Mouse (Mus musculus) forebrain, embryonic 12.5 days (tissue): ENCODE measurements around the gene Hnrnpf. TPM values are rescaled to one million over a fixed set of nuclear protein-coding genes. Genes with fewer than 3 reads are reported as not detected.

Experiments used
- ATAC-seq: fragments of 200-750 bp; cut with Nextera tagmentation; 2 replicates; pipeline ENCODE4 v1.8.0; 2017; ENCODE audit warnings: moderate TSS enrichment; ENCODE audit not compliant: low FRiP score
- H3K27ac ChIP-seq: fragments of 300-500 bp; sonication (generic); 2 replicates; pipeline ENCODE4 v1.5.1; 2016; ENCODE audit warnings: mild to moderate bottlenecking
- H3K27me3 ChIP-seq: fragments of 300-500 bp; sonication (generic); 2 replicates; pipeline ENCODE4 v1.6.1; 2016; ENCODE audit warnings: mild to moderate bottlenecking
- H3K36me3 ChIP-seq: fragments of 300-500 bp; sonication (generic); replicated peaks from 2 replicates; pipeline ENCODE4 v1.6.1; 2016; ENCODE audit warnings: mild to moderate bottlenecking
- H3K4me1 ChIP-seq: fragments of 300-500 bp; sonication (generic); 2 replicates; pipeline ENCODE4 v1.6.1; 2016
- H3K4me2 ChIP-seq: fragments of 300-500 bp; sonication (generic); 2 replicates; pipeline ENCODE4 v1.6.1; 2016; ENCODE audit warnings: mild to moderate bottlenecking, moderate library complexity
- H3K4me3 ChIP-seq: fragments of 300-500 bp; sonication (generic); replicated peaks from 2 replicates; pipeline ENCODE4 v1.5.1; 2016; ENCODE audit warnings: mild to moderate bottlenecking
- H3K9ac ChIP-seq: fragments of 300-500 bp; sonication (generic); 2 replicates; pipeline ENCODE4 v1.6.1; 2016; ENCODE audit warnings: mild to moderate bottlenecking
- H3K9me3 ChIP-seq: fragments of 300-500 bp; sonication (generic); 2 replicates; pipeline ENCODE4 v1.6.1; 2016
- WGBS: fragments of 180-500 bp; shearing (Covaris S2); methylation state at CpG from one replicate; pipeline ENCODE4 v1.1.7; 2016; 5-methylcytosine and 5-hydroxymethylcytosine counted together
- polyA plus RNA-seq: library from polyadenylated mRNA; unstranded; fragments of >200 nt; fragmentation: Nextera tagmentation; extraction: Ambion mirVana; gene quantifications from 2 replicates; pipeline ENCODE4 v1.2.1, GENCODE M21; 2016

Gene Hnrnpf
- polyA plus RNA-seq, 1 experiment from 2014 or later: 624 TPM

DNA sequence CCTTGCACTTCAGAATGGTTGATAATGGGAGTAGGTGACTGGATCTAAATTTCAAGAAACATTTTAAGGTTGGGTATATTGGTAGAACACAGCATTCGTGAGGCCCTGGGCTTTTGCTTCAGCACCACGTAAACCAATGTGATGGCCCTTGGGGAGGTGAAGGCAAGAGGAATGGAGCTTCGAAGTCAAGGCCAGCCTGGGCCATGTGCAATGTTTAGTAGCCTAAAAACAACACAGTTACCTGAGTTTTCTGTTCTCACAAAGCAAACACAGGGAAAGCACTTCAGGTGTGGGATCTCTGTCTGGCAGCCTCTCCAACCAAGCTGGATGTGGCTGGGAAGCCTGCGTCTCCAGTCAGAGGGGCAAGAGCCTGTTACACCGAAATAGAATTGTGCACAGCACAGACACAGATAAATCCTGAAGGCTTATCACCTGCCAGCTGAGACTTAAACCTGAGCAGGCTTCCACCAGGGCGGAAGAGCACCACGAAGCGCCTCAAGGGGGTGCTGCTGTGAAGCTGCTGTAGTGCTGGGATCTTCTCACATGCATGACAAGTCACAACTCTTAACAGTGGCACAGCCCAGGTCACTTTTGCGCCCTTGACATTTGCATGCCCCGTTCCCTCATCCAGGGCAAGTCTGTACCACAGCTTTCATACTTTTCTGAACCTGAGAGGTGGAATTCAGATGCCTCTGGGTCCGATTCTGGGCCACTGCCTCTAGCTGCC lies 32.4 kb downstream of the Hnrnpf start:
- whole genome bisulfite sequencing: 58% methylated on average over 11 of the region's 11 CpGs
- no peak overlapping the region for H3K27ac ChIP-seq
- H3K4me2 ChIP-seq: no peak overlapping the region
- H3K4me3 ChIP-seq: no peak overlapping the region
- no peaks in the 10 kb centered on the region for H3K9me3 ChIP-seq
- H3K36me3 ChIP-seq: peaks cover 25% of the 10 kb centered on the region
- H3K27me3 ChIP-seq: no peaks in the 10 kb centered on the region
- no peaks in the 10 kb centered on the region for H3K4me1 ChIP-seq
- H3K9ac ChIP-seq: no peak overlapping the region
- no peak for ATAC-seq

DNA sequence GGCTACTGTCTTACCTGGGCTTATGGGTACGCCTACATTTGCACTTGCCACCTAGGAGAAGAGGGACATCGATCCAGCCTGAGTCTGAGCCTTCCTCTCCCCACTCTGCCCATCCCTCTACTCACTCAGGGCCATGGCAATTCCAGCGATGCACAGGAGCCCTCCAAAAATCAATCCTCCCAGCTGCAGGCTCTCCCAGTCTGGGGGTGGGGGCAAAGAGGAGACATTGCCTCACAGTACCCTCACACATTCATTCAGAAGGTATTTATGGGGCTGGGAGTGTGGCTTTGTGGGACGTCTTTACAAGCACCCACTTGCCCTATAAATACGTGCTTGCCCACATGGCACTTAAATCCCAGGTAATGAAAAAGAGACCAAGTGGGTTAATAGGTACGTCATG lies 34.2 kb downstream of the Hnrnpf start:
- Histone ChIP-seq H3K4me1 (no peaks in the 10 kb centered on the region), H3K36me3 (peaks cover 9% of the 10 kb centered on the region), H3K27me3 (no peaks in the 10 kb centered on the region), H3K27ac (no peak overlapping the region), H3K4me3 (no peak overlapping the region), H3K9ac (no peak overlapping the region), H3K9me3 (no peaks in the 10 kb centered on the region), H3K4me2 (no peak overlapping the region)
- ATAC-seq: no peak
- WGBS: 91% methylated on average over 6 of the region's 6 CpGs

DNA sequence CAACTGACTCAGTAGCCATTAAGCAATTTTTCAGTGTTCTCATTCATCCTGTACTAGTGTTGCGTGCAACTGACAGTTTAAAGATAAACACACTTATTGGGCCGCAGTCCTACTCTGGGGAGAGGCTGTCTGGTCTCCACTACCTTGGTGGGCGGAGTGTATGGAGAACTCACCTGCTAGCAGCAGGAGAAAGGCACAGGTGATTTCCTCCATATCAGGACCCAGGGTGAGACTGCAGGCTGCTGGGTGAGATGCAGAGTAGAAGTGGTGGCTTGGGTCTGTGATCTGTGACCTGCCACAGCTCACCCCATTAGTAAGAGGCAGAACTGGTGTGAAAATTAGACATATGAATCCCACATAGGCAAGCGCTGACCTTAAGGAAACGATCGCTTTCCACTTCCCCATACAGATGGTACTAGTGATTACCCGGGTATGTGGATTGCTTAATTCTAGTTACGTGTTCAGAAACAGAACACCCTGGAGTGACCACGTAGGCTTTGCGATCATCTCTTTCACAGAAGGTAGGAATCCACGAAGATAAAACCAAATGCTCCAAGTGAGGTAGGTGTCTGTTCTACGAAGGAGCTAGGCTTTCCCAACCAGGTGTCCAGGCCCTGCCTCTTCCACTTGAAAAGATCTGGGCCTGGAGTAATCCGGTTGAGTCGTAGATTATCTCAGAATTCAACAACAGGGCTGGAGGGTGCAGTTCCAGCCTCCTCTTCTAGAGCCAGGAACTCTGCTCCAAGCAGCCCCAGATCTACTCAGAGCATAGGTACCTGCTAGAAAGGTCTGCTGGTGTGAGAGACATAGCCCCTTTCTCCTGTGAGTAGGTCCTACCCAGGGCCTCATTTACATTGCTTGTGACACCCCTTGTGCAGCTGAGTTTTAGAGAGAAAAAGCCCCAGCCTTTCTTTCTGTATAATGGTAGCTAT lies 35.8 kb downstream of the Hnrnpf start:
- H3K27me3 ChIP-seq: no peaks in the 10 kb centered on the region
- H3K9ac ChIP-seq: no peak overlapping the region
- no peak for ATAC-seq
- no peak overlapping the region for H3K27ac ChIP-seq
- H3K4me1 ChIP-seq: no peaks in the 10 kb centered on the region
- H3K4me2 ChIP-seq: no peak overlapping the region
- H3K9me3 ChIP-seq: no peaks in the 10 kb centered on the region
- WGBS: 91% methylated on average over 14 of the region's 14 CpGs
- no peak overlapping the region for H3K4me3 ChIP-seq
- no peaks in the 10 kb centered on the region for H3K36me3 ChIP-seq

DNA sequence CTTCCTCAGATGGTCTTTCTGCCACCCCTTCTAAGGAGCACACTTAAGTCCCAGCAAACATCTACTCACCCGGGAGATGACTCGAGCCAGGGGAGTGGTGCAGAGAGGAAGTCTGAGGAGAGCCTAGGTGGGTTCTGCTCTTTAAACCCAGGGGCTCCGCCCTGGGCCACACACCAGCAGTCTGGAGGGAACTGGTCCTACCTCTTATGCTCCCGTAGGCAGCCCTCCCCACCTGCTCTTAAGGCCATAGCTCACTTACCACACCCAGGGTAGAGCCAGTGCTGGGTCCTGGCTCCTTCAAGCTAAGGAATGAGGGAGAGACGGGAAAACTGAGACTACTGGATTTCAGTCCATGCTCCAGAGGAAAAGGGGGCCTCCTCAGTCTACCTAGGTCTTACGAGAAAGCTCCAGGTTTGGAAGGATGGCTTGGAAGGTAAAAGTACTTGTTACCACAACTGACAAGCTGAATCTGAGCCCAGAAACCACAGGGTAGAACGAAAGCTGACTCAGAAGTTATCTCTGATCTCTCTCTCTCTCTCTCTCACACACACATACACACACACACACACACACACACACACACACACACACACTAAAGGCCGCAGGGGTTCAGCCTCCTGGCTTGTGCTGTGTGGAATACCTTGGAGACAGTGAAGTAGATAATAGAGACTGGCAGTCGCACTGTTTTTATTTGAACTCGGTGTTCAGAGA lies 37.3 kb downstream of the Hnrnpf start, which contains the start of gene Fxyd4:
TSS of gene Fxyd4 (minus strand) at position 471 of the 711 bp plus-strand sequence.
- Histone ChIP-seq H3K36me3 (no peaks in the 10 kb centered on the region), H3K4me1 (no peaks in the 10 kb centered on the region), H3K4me3 (no peak within 1 kb of the TSS), H3K4me2 (no peak within 1 kb of the TSS), H3K9ac (no peak within 1 kb of the TSS), H3K27me3 (no peaks in the 10 kb centered on the region), H3K27ac (no peak within 1 kb of the TSS), H3K9me3 (no peaks in the 10 kb centered on the region)
- ATAC-seq: no peak
- 81% methylated on average over 10 of the region's 10 CpGs for WGBS

DNA sequence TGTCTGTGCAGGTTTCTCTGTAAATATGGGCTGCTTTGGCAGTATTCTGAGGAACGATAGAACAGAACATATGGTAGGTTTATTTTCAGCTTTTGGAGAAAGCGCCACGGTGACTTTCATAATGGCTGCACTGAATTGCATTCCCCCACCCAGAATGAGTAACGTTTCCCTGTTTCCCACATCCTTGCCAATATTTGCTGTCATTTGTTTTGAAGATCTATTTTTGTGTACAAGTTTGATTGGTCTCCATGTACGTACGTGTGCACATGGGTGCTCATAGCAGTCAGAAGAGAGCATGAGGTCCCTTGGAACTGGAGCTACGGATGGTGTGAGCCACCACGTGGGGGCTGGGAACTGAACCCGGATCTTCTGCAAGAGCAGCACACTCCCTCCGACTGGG lies 38.8 kb downstream of the Hnrnpf start:
- ATAC-seq: no peak
- Histone ChIP-seq H3K9ac (no peak overlapping the region), H3K27me3 (no peaks in the 10 kb centered on the region), H3K36me3 (no peaks in the 10 kb centered on the region), H3K27ac (no peak overlapping the region), H3K4me2 (no peak overlapping the region), H3K4me1 (no peaks in the 10 kb centered on the region), H3K4me3 (no peak overlapping the region), H3K9me3 (no peaks in the 10 kb centered on the region)
- WGBS: 95% methylated on average over 10 of the region's 10 CpGs

DNA sequence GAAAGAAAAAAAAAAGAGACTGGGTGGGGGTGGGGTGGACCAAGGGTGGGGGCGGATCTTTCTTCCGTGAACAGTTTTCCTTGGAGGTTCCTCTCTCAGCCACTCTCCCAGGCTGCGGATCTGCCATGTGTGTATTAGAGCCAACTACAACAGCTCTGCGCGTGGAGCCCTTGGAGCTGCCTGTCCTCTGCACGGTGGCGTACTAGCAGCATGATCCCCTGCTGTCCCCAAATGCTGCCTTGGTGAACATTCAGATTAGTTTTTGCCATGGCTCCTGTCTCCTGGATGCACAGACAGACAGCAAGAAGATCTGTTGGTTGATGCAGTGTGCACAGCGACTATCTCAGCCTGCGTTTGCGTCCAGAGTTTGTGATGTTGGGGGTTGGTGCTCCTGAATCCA lies 42.6 kb downstream of the Hnrnpf start:
- WGBS: 77% methylated on average over 10 of the region's 10 CpGs
- H3K27ac ChIP-seq: no peak overlapping the region
- no peak overlapping the region for H3K4me3 ChIP-seq
- H3K4me2 ChIP-seq: no peak overlapping the region
- no peaks in the 10 kb centered on the region for H3K4me1 ChIP-seq
- no peak for ATAC-seq
- H3K36me3 ChIP-seq: no peaks in the 10 kb centered on the region
- H3K27me3 ChIP-seq: no peaks in the 10 kb centered on the region
- no peaks in the 10 kb centered on the region for H3K9me3 ChIP-seq
- H3K9ac ChIP-seq: no peak overlapping the region

DNA sequence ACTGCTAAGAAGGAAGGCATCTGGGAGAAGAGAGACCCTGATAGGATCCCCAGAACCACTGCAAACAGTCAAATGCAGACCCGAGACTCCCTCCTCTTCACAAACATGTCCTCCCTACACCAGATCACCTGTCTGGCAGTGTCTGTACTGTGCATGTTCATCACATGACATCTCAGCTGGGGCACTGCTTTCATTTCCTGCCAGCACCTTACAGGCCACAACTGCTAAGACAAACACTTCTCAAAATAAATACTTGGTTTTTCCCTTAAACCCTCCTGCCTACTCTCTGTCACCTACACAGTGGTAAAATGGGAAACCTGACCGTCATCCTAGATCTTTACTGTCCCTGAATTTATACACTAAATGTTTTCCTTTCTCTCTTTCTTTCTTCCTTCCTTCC lies 43.8 kb downstream of the Hnrnpf start:
- H3K4me3 ChIP-seq: no peak overlapping the region
- no peaks in the 10 kb centered on the region for H3K36me3 ChIP-seq
- 77% methylated on average over 2 of the region's 2 CpGs for WGBS
- no peaks in the 10 kb centered on the region for H3K9me3 ChIP-seq
- ATAC-seq: no peak
- H3K9ac ChIP-seq: no peak overlapping the region
- no peaks in the 10 kb centered on the region for H3K4me1 ChIP-seq
- H3K4me2 ChIP-seq: no peak overlapping the region
- no peaks in the 10 kb centered on the region for H3K27me3 ChIP-seq
- no peak overlapping the region for H3K27ac ChIP-seq

DNA sequence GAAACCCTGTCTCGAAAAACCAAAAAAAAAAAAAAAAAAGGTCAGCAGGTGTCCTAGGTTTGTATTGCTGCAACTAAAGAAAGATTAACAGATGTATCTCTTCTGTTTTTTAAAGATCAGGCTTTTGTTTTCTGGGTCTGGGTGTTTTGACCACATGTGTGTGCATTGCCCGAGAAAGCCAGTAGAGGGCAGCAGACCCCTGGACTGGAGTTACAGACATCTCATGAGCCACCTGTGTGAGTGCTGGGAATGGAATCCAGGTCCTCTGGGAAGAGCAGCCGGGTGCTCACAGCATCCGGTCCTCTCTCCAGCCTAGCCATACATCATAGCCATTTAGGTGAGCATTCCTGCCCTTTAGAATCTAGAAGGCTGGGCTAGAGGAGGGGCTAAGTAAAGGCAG lies 52.2 kb downstream of the Hnrnpf start:
- 91% methylated on average over 4 of the region's 4 CpGs for WGBS
- H3K9me3 ChIP-seq: 0 out of 2 replicates have a peak, but pooled peaks cover 3% of the 10 kb centered on the region
- ATAC-seq: no peak

DNA sequence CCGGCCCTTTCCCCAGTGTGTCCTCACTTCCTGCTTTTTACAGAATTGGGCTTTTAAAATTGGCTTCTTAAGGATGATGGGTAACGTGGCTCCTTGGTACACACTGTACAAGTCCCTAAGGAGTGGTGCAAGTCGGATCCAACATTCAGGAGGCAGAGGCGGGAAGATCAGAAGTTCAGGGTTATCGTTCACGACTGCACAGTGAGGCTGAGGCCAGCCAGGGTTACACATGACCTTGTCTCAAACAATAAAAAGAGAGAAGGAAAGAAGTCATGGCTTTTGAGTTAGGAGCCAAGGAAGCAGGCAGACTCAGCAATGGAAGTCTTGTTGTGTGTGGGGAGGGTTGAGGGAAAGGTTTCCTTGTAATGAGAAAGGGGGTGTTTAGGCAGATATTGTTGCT lies 56.0 kb downstream of the Hnrnpf start:
- Histone ChIP-seq H3K4me2 (no peak overlapping the region), H3K36me3 (no peaks in the 10 kb centered on the region)
- no peak for ATAC-seq

More for the DNA sequence above, 52.2 kb downstream of the Hnrnpf start:
- no peak overlapping the region for H3K4me2 ChIP-seq
- no peaks in the 10 kb centered on the region for H3K36me3 ChIP-seq
- no peak overlapping the region for H3K9ac ChIP-seq
- no peak overlapping the region for H3K4me3 ChIP-seq
- no peak overlapping the region for H3K27ac ChIP-seq
- no peaks in the 10 kb centered on the region for H3K27me3 ChIP-seq
- H3K4me1 ChIP-seq: peaks cover 8% of the 10 kb centered on the region

DNA sequence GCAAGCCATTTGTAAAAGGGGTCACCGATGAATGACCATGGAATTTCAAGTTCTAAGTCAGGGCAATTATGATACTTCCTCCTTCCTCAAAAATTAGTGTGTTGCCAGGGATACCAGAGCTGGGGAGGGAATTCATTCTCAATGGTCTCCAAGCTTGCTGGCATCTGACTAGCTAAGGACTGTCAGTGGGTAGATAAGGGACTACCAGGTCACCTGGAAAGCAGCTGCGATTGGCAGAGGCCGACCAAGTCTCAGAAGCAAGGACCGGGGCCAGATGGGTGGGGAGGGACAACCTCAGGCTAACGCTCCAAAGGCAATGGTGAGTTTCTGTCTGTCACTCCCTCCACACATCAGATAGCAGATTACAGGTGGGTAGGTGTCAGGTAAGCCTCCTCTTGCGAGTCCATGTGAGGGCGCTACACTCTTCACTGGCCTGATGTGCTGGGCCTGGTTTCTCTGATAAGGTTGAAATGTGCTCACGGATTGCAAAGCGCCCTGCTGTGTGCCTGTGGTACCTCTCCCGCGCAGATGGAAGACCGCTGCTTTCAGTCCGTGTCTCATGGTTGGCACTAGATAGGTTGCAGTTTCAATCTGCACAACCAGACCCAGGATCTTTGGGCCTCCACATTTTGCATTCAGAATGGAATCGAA lies 56.9 kb downstream of the Hnrnpf start:
- Histone ChIP-seq H3K27ac (no peak overlapping the region), H3K9ac (no peak overlapping the region), H3K4me2 (no peak overlapping the region), H3K9me3 (0 out of 2 replicates have a peak, but pooled peaks cover 3% of the 10 kb centered on the region), H3K27me3 (no peaks in the 10 kb centered on the region), H3K4me3 (no peak overlapping the region), H3K36me3 (no peaks in the 10 kb centered on the region), H3K4me1 (peaks cover 8% of the 10 kb centered on the region)
- ATAC-seq: no peak
- WGBS: 25% methylated on average over 14 of the region's 14 CpGs

More for the DNA sequence above, 56.0 kb downstream of the Hnrnpf start:
- Histone ChIP-seq H3K9me3 (0 out of 2 replicates have a peak, but pooled peaks cover 3% of the 10 kb centered on the region), H3K9ac (no peak overlapping the region), H3K4me3 (no peak overlapping the region), H3K27me3 (no peaks in the 10 kb centered on the region), H3K27ac (no peak overlapping the region), H3K4me1 (peaks cover 8% of the 10 kb centered on the region)
- 76% methylated on average over 6 of the region's 6 CpGs for WGBS

DNA sequence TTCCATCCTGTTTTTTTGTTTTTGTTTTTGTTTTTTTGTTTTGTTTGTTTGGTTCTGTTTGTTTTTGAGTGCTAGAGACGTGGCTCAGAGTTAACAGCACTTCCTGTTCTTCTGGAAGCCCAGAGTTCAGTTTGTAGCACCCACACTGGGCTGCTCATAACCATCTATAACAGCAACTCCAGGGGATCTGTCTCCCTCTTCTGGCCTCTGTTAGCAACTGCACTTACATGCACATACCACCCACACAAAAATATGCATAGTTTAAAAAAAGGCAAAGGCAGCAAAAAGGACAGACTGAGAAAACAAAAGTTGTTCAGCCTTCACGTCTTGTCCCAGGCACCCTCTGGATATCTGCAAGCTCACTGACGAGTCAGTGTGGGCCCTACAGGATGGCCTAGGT lies 63.1 kb downstream of the Hnrnpf start:
- H3K4me2 ChIP-seq: no peak overlapping the region
- no peaks in the 10 kb centered on the region for H3K9me3 ChIP-seq
- H3K27ac ChIP-seq: no peak overlapping the region
- 84% methylated on average over 3 of the region's 3 CpGs for WGBS
- no peaks in the 10 kb centered on the region for H3K27me3 ChIP-seq
- no peak for ATAC-seq
- H3K4me1 ChIP-seq: no peaks in the 10 kb centered on the region
- no peak overlapping the region for H3K9ac ChIP-seq
- H3K4me3 ChIP-seq: no peak overlapping the region
- no peaks in the 10 kb centered on the region for H3K36me3 ChIP-seq

DNA sequence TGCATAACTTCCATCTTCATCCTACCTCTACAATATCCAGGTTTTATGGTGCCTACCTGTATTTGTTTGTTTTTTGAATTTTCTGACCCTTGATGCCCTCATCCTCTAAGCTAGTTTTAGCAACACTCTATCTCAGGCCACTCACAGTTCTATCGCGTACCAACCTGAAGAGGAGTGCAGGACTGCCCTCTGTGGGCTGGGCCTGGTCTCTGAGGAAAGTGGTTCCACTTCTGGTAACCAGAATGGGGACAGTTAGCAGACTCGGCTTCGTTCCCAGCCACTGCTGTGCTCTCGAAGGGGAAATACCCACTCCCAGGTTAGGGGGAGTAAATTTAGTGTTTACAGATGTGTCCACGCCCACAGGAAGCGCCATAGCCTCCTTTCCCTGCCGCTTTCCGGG lies 66.6 kb downstream of the Hnrnpf start:
- 65% methylated on average over 9 of the region's 9 CpGs for WGBS
- no peak for ATAC-seq
- Histone ChIP-seq H3K4me2 (no peak overlapping the region), H3K4me3 (no peak overlapping the region), H3K27ac (no peak overlapping the region), H3K36me3 (no peaks in the 10 kb centered on the region), H3K4me1 (no peaks in the 10 kb centered on the region), H3K9me3 (no peaks in the 10 kb centered on the region), H3K9ac (no peak overlapping the region), H3K27me3 (no peaks in the 10 kb centered on the region)
